Mouse (Mus musculus) hindbrain, embryonic 15.5 days (tissue): ENCODE results near the gene Jun. TPM values are rescaled to one million over a fixed set of nuclear protein-coding genes. Genes with fewer than 3 reads are reported as not detected.

Experiments
- ATAC-seq: fragments of 200-750 bp; cut with Nextera tagmentation; 2 replicates; pipeline ENCODE4 v1.8.0; 2017; ENCODE audit warnings: low read depth, moderate number of reproducible peaks, moderate TSS enrichment; ENCODE audit not compliant: low FRiP score
- H3K27ac ChIP-seq: fragments of 300-500 bp; sonication (generic); replicated peaks from 2 replicates; pipeline ENCODE4 v1.5.1; 2015; ENCODE audit warnings: mild to moderate bottlenecking, inconsistent platforms
- H3K27me3 ChIP-seq: fragments of 300-500 bp; sonication (generic); 2 replicates; pipeline ENCODE4 v1.6.1; 2015; ENCODE audit warnings: control low read depth, inconsistent platforms
- H3K36me3 ChIP-seq: fragments of 300-500 bp; sonication (generic); 2 replicates; pipeline ENCODE4 v1.6.1; 2015; ENCODE audit warnings: control low read depth, inconsistent platforms
- H3K4me1 ChIP-seq: fragments of 300-500 bp; sonication (generic); replicated peaks from 2 replicates; pipeline ENCODE4 v1.6.1; 2015; ENCODE audit warnings: control low read depth, inconsistent platforms
- H3K4me2 ChIP-seq: fragments of 300-500 bp; sonication (generic); 2 replicates; pipeline ENCODE4 v1.6.1; 2015; ENCODE audit warnings: moderate library complexity, mild to moderate bottlenecking, inconsistent platforms
- H3K4me3 ChIP-seq: fragments of 300-500 bp; sonication (generic); 2 replicates; pipeline ENCODE4 v1.5.1; 2015; ENCODE audit warnings: mild to moderate bottlenecking, inconsistent platforms
- H3K9ac ChIP-seq: fragments of 300-500 bp; sonication (generic); 2 replicates; pipeline ENCODE4 v1.6.1; 2015; ENCODE audit warnings: inconsistent platforms
- H3K9me3 ChIP-seq: fragments of 300-500 bp; sonication (generic); 2 replicates; pipeline ENCODE4 v1.6.1; 2016; ENCODE audit warnings: control low read depth, inconsistent platforms
- WGBS: fragments of 180-500 bp; shearing (Covaris S2); methylation state at CpG from one replicate; pipeline ENCODE4 v1.1.7; 2015; 5-methylcytosine and 5-hydroxymethylcytosine counted together
- polyA plus RNA-seq: library from polyadenylated mRNA; unstranded; fragments of >200 nt; fragmentation: Nextera tagmentation; extraction: Ambion mirVana; gene quantifications from 2 replicates; pipeline ENCODE4 v1.2.1, GENCODE M21; 2015

Jun gene
- 60.7 and 62.3 TPM in 2 replicates for polyA plus RNA-seq

- H3K27me3 ChIP-seq = no peaks in the 10 kb centered on the region
- peak; percentile 96 for ATAC-seq
Observed at GRCm38 (mm10) chr4:95052025-95052899, at the start of gene Jun. TSS of gene Jun (minus strand) at chr4:95052222.

DNA sequence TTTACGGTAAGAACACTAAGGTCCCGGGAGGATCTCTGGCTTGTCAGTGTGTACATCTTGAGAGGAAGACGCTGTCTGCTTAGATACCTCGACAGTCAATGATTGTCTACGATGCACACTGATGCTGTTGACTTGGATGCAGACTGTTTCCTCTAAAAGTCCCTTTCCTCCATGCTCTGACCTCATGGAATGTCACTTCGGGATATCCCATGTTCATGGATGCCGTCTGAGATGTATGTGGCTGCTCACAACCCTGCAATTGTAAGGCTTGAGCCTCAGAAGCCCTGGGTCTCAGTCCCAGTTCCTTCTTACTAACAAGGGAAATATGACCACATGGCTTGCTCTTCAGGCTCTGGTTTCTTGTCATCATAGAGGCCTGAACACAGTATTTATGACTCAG is 49.7 kb upstream of the Jun start:
- 94% methylated on average over 7 of the region's 7 CpGs for WGBS
- Histone ChIP-seq H3K36me3 (no peaks in the 10 kb centered on the region), H3K27me3 (no peaks in the 10 kb centered on the region), H3K27ac (no peak overlapping the region), H3K9me3 (no peaks in the 10 kb centered on the region), H3K4me2 (no peak overlapping the region), H3K4me1 (peaks cover 9% of the 10 kb centered on the region), H3K9ac (no peak overlapping the region), H3K4me3 (no peak overlapping the region)
- ATAC-seq = no peak

More at GRCm38 (mm10) chr4:95052025-95052899, at the start of gene Jun:
- peak within 1 kb of the TSS; percentile 46 for H3K4me3 ChIP-seq
- peak within 1 kb of the TSS; percentile 95 for H3K27ac ChIP-seq
- H3K36me3 ChIP-seq = no peaks in the 10 kb centered on the region
- H3K4me1 ChIP-seq = peaks cover 41% of the 10 kb centered on the region
- WGBS = under 1% methylated on average over 68 of the region's 68 CpGs
- peak within 1 kb of the TSS; percentile 72 for H3K4me2 ChIP-seq
- peak within 1 kb of the TSS; percentile 61 for H3K9ac ChIP-seq
- no peaks in the 10 kb centered on the region for H3K9me3 ChIP-seq

DNA sequence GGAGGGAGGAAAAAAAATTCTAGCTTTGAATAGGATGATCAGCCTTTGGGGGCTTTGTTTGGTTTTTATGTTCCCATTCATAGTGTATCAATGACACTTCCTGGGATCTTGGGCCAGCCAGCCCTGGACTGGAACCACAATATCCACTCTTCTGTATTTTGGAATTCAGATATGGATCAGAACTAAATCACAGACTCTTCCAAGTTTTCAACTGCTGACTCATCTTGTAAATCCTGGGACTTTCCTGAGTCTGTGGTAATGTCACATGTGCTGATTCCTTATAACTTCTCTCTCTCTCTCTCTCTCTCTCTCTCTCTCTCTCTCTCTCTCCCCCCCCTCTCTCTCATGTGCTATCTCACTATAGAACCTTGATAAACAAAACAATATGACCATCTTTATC is 48.7 kb upstream of the Jun start:
- no peaks in the 10 kb centered on the region for H3K36me3 ChIP-seq
- H3K27me3 ChIP-seq = no peaks in the 10 kb centered on the region
- no peak overlapping the region for H3K27ac ChIP-seq
- H3K4me2 ChIP-seq = no peak overlapping the region
- no peaks in the 10 kb centered on the region for H3K9me3 ChIP-seq
- no peak overlapping the region for H3K4me3 ChIP-seq
- no peak for ATAC-seq
- H3K9ac ChIP-seq = no peak overlapping the region
- H3K4me1 ChIP-seq = peaks cover 3% of the 10 kb centered on the region; the same call in 1 of the 2 replicates

DNA sequence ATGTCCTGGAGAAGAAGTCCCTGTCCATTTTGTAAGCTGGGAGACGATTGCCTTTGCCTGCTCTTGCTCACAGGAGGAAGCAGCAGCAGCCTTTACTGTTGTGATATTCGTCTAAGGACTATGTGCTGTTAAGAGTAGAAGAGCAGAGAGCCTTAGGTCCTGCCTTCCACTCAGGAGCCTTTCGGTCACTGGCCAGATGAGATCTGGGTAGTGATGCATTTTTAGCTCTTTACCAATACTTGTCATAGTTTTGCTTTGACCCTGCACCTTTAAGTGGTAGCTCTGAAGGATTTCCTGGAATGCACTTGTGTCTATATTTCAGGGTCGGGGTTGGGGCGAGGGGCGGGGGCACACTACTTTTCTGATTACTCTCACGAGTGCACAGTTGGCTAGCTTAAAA is 47.4 kb upstream of the Jun start:
- no peaks in the 10 kb centered on the region for H3K36me3 ChIP-seq
- 83% methylated on average over 7 of the region's 7 CpGs for WGBS
- no peak for ATAC-seq
- no peak overlapping the region for H3K9ac ChIP-seq
- H3K27ac ChIP-seq = no peak overlapping the region
- no peak overlapping the region for H3K4me3 ChIP-seq
- no peaks in the 10 kb centered on the region for H3K27me3 ChIP-seq
- H3K9me3 ChIP-seq = no peaks in the 10 kb centered on the region
- no peak overlapping the region for H3K4me2 ChIP-seq
- H3K4me1 ChIP-seq = no peaks in the 10 kb centered on the region

DNA sequence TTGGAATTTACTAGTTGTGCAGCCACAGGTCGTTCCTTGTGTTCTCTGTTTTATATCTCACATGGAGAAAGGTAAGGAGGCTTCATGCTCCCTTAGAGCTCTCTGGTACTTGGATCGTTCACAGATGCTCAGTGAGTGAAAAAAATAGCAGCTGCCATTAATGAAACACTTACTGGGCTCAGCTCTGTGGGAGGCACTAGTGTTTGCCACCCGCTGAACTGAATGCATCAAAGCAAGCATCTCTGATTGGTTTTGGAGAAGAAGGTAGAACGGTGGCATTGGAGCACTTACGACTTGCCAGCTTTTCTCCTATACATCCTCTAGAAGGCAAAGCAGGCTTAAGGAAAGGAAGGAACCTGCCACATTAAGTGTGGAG is 46.7 kb upstream of the Jun start:
- 65% methylated on average over 5 of the region's 5 CpGs for WGBS
- Histone ChIP-seq H3K36me3 (no peaks in the 10 kb centered on the region), H3K9ac (no peak overlapping the region), H3K4me3 (no peak overlapping the region), H3K27me3 (no peaks in the 10 kb centered on the region), H3K4me1 (0 out of 2 replicates have a peak, but pooled peaks cover under 1% of the 10 kb centered on the region), H3K27ac (no peak overlapping the region), H3K9me3 (no peaks in the 10 kb centered on the region), H3K4me2 (no peak overlapping the region)
- no peak for ATAC-seq

DNA sequence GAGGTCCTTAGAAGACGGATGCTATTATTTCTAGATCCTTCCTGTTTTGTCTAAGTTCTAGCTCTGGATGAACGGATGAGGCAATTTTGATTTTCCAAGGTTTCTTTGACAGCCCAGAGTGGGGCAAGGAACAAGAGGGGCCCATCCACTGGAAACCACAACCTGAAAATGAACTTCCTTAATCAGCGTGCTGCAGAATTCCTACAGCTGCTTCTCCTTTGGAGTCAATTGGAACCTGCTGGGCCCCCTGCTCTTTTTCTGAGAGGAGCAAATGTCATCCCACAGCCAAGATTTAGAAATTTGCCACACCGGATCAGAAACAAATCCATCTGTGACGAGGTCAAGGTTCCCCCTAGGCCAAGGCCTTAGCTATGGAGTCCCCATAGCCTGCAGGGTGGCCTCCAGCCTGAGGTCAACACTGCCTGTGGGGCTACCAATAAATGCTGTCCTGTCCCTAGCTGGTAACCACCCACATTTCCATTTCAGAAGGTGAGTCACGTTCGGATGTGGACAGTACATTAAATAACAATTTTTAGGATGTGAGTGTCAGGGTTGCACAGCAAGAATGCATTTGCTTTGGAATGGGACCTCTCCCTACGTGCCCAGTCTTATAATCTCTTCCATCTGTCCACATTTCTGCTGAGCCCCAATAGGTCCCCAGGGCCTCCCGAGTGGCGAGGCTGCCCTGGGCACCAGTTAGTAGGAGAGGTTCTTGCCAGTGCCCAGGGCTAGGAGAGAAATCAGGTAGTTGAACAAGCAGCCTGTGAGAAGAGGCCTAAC is 46.1 kb upstream of the Jun start:
- no peak overlapping the region for H3K4me3 ChIP-seq
- H3K36me3 ChIP-seq = no peaks in the 10 kb centered on the region
- no peaks in the 10 kb centered on the region for H3K9me3 ChIP-seq
- H3K27me3 ChIP-seq = no peaks in the 10 kb centered on the region
- no peak overlapping the region for H3K27ac ChIP-seq
- H3K9ac ChIP-seq = no peak overlapping the region
- H3K4me1 ChIP-seq = 0 out of 2 replicates have a peak, but pooled peaks cover 4% of the 10 kb centered on the region
- 68% methylated on average over 10 of the region's 10 CpGs for WGBS
- ATAC-seq = no peak
- no peak overlapping the region for H3K4me2 ChIP-seq

- ATAC-seq = no peak
- WGBS = 91% methylated on average over 2 of the region's 2 CpGs
Observed at GRCm38 (mm10) chr4:95096731-95097130, 44.7 kb upstream of the Jun start.

GRCm38 (mm10) chr4:95095911-95096310 is 43.9 kb upstream of the Jun start:
- no peak for ATAC-seq
- Histone ChIP-seq H3K9ac (no peak overlapping the region), H3K4me1 (0 out of 2 replicates have a peak, but pooled peaks cover 4% of the 10 kb centered on the region), H3K4me2 (no peak overlapping the region), H3K27me3 (no peaks in the 10 kb centered on the region), H3K36me3 (no peaks in the 10 kb centered on the region), H3K4me3 (no peak overlapping the region), H3K9me3 (no peaks in the 10 kb centered on the region), H3K27ac (no peak overlapping the region)
- 88% methylated on average over 6 of the region's 6 CpGs for WGBS

More at GRCm38 (mm10) chr4:95096731-95097130, 44.7 kb upstream of the Jun start:
- Histone ChIP-seq H3K9ac (no peak overlapping the region), H3K36me3 (no peaks in the 10 kb centered on the region), H3K27me3 (no peaks in the 10 kb centered on the region), H3K4me2 (no peak overlapping the region), H3K9me3 (no peaks in the 10 kb centered on the region), H3K27ac (no peak overlapping the region), H3K4me1 (0 out of 2 replicates have a peak, but pooled peaks cover 4% of the 10 kb centered on the region), H3K4me3 (no peak overlapping the region)

- no peak overlapping the region for H3K4me2 ChIP-seq
- no peaks in the 10 kb centered on the region for H3K27me3 ChIP-seq
- WGBS = 89% methylated on average over 6 of the region's 6 CpGs
- no peak overlapping the region for H3K27ac ChIP-seq
- H3K36me3 ChIP-seq = no peaks in the 10 kb centered on the region
- no peaks in the 10 kb centered on the region for H3K9me3 ChIP-seq
- no peak overlapping the region for H3K4me3 ChIP-seq
- no peak for ATAC-seq
- H3K9ac ChIP-seq = no peak overlapping the region
- 0 out of 2 replicates have a peak, but pooled peaks cover 4% of the 10 kb centered on the region for H3K4me1 ChIP-seq
Observed at GRCm38 (mm10) chr4:95095355-95095754, 43.3 kb upstream of the Jun start.

DNA sequence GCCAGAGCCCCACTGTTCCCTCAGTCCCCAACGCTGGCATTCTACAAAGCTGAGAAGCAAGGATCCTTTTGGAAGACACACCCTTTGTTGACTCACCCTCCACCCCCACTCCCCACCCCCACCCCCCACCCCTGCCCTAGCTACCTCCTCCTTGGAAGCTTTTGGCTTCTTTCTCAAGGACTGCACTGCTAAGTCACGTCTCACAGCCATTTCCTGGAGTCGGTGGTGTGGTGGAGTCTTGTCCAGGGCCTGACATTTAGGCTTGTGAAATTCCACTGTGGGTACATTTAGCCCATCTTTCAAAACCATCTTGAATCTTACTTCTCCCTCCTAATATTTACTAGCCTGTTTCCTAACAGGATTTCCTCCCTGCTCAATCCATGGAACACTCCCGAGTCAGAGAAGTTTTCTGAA is 42.7 kb upstream of the Jun start:
- no peak overlapping the region for H3K27ac ChIP-seq
- H3K36me3 ChIP-seq = no peaks in the 10 kb centered on the region
- H3K27me3 ChIP-seq = no peaks in the 10 kb centered on the region
- no peak for ATAC-seq
- no peaks in the 10 kb centered on the region for H3K9me3 ChIP-seq
- WGBS = 58% methylated on average over 4 of the region's 4 CpGs
- H3K4me2 ChIP-seq = no peak overlapping the region
- no peak overlapping the region for H3K9ac ChIP-seq
- 0 out of 2 replicates have a peak, but pooled peaks cover 4% of the 10 kb centered on the region for H3K4me1 ChIP-seq
- no peak overlapping the region for H3K4me3 ChIP-seq

GRCm38 (mm10) chr4:95093615-95094014 is 41.6 kb upstream of the Jun start:
- H3K4me3 ChIP-seq = no peak overlapping the region
- H3K9ac ChIP-seq = no peak overlapping the region
- H3K27ac ChIP-seq = no peak overlapping the region
- 78% methylated on average over 6 of the region's 6 CpGs for WGBS
- no peaks in the 10 kb centered on the region for H3K36me3 ChIP-seq
- H3K4me2 ChIP-seq = no peak overlapping the region
- 0 out of 2 replicates have a peak, but pooled peaks cover 4% of the 10 kb centered on the region for H3K4me1 ChIP-seq
- H3K27me3 ChIP-seq = no peaks in the 10 kb centered on the region
- H3K9me3 ChIP-seq = no peaks in the 10 kb centered on the region
- ATAC-seq = no peak

- no peak for ATAC-seq
- Histone ChIP-seq H3K4me1 (0 out of 2 replicates have a peak, but pooled peaks cover 4% of the 10 kb centered on the region), H3K4me3 (no peak overlapping the region), H3K9ac (no peak overlapping the region), H3K27me3 (no peaks in the 10 kb centered on the region), H3K36me3 (no peaks in the 10 kb centered on the region), H3K9me3 (no peaks in the 10 kb centered on the region), H3K27ac (no peak overlapping the region), H3K4me2 (no peak overlapping the region)
- WGBS = 86% methylated on average over 4 of the region's 4 CpGs
Observed at GRCm38 (mm10) chr4:95092516-95092915, 40.5 kb upstream of the Jun start.
